Mouse (Mus musculus) neural tube, embryonic 11.5 days (tissue): ENCODE measurements around the gene Srrd. TPM values are rescaled to one million over a fixed set of nuclear protein-coding genes. Genes with fewer than 3 reads are reported as not detected.
A peak's percentile ranks its signal among the peaks of the same experiment; 100 is the strongest.
"Not testable (repeated sequence)": the region's sequence is repeated elsewhere in the genome, so short reads cannot be mapped to it uniquely, and the experiment has no call there.

Experiments used
- ATAC-seq: fragments of 200-750 bp; cut with Nextera tagmentation; 2 replicates; pipeline ENCODE4 v1.8.0; 2017; ENCODE audit warnings: moderate number of reproducible peaks, mild to moderate bottlenecking, moderate TSS enrichment, moderate library complexity; ENCODE audit not compliant: insufficient read depth, low FRiP score, low TSS enrichment
- DNase-seq: peaks from one replicate; pipeline ENCODE4 v3.0.0-alpha.2; 2015; ENCODE audit warnings: low spot score
- H3K27ac ChIP-seq: fragments of 300-500 bp; sonication (generic); 2 replicates; pipeline ENCODE4 v1.5.1; 2014; ENCODE audit warnings: low read depth, mild to moderate bottlenecking, low read length
- H3K27me3 ChIP-seq: fragments of 300-500 bp; sonication (generic); 2 replicates; pipeline ENCODE4 v1.6.1; 2014; ENCODE audit warnings: mild to moderate bottlenecking, low read length, mixed read lengths; ENCODE audit not compliant: control insufficient read depth, insufficient read depth
- H3K36me3 ChIP-seq: fragments of 300-500 bp; sonication (generic); 2 replicates; pipeline ENCODE4 v1.6.1; 2014; ENCODE audit warnings: mild to moderate bottlenecking, low read length, moderate library complexity, mixed read lengths; ENCODE audit not compliant: control insufficient read depth, insufficient read depth
- H3K4me1 ChIP-seq: fragments of 300-500 bp; sonication (generic); 2 replicates; pipeline ENCODE4 v1.6.1; 2014; ENCODE audit warnings: low read length, mixed read lengths; ENCODE audit not compliant: control insufficient read depth, insufficient read depth
- H3K4me2 ChIP-seq: fragments of 300-500 bp; sonication (generic); 2 replicates; pipeline ENCODE4 v1.6.1; 2014; ENCODE audit warnings: low read depth, mild to moderate bottlenecking, moderate library complexity
- H3K4me3 ChIP-seq: fragments of 300-500 bp; sonication (generic); 2 replicates; pipeline ENCODE4 v1.5.1; 2014; ENCODE audit warnings: low read depth, low read length
- H3K9ac ChIP-seq: fragments of 300-500 bp; sonication (generic); 2 replicates; pipeline ENCODE4 v1.6.1; 2014; ENCODE audit warnings: mild to moderate bottlenecking, low read length
- H3K9me3 ChIP-seq: fragments of 300-500 bp; sonication (generic); 2 replicates; pipeline ENCODE4 v1.6.1; 2016; ENCODE audit warnings: low read length; ENCODE audit not compliant: control insufficient read depth
- WGBS: fragments of 180-500 bp; shearing (Covaris S2); extraction: QIAGEN DNeasy Blood & Tissue Kit; methylation state at CpG from one replicate; pipeline ENCODE4 v1.1.7; 2014; 5-methylcytosine and 5-hydroxymethylcytosine counted together
- polyA plus RNA-seq: library from polyadenylated mRNA; unstranded; fragments of >200 nt; fragmentation: Nextera tagmentation; extraction: Ambion mirVana; gene quantifications from 2 replicates; pipeline ENCODE4 v1.2.1, GENCODE M21; 2014

Srrd gene
- polyA plus RNA-seq, 1 experiment from 2014 or later: 64.4 TPM

GRCm38 (mm10) chr5:112326446-112327009, 16.3 kb downstream of the Srrd start:
- Histone ChIP-seq H3K4me3 (peak overlapping the region; percentile 98), H3K4me1 (peaks cover 10% of the 10 kb centered on the region), H3K4me2 (peak overlapping the region; percentile 74), H3K9ac (peak overlapping the region; percentile 75), H3K27ac (no peak overlapping the region), H3K36me3 (peaks cover 8% of the 10 kb centered on the region), H3K9me3 (no peaks in the 10 kb centered on the region), H3K27me3 (no peaks in the 10 kb centered on the region)
- 2% methylated on average over 32 of the region's 33 CpGs for WGBS
- DNase-seq: no peak
- ATAC-seq: no peak; the same call in 1 of the 2 replicates

DNA sequence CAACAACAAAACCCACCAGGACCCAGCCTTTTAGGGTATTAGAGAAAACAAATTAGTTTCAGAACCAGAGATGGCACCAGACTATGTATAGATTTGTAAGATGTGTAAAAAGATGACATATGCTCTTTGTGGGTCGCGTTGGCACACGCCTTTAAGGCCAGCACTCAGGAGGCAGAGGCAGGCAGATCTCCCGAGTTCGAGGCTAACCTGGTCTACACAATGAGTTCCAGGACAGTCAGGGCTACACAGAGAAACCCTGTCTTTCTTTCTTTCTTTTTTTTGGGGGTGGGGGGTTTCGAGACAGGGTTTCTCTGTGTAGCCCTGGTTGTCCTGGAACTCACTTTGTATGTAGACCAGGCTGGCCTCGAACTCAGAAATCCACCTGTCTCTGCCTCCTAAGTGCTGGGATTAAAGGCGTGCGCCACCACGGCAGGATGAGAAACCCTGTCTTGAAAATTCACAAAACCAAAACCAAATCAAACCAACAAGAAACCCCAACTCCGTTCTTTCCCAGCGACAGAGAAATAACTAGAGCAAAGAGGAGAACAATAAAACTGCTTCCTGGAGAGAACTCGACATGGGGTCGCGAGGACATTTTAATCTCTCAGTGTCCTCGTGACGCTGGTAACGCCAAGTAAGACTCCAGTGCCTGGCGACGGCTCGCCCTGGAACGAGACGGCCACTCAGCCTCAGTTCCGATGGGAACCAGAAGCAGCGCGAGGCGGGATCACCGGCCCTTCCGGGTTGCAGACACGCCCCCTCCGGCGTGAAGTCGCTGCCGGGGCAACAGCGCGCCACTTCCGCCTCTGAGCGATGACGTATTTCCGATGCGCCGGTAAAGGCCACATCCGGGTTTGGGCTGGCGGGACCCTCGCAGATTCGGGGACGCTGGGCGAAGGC, 17.0 kb downstream of the Srrd start, which contains the start of gene Tfip11:
Tfip11 (plus strand) TSS at position 813 of the 900 bp plus-strand sequence.
- 9% methylated on average over 48 of the region's 48 CpGs for WGBS
- peak; percentile 92 for ATAC-seq
- no peaks in the 10 kb centered on the region for H3K9me3 ChIP-seq
- peaks cover 10% of the 10 kb centered on the region for H3K4me1 ChIP-seq
- peak within 1 kb of the TSS; percentile 44 for H3K27ac ChIP-seq
- peak within 1 kb of the TSS; percentile 75 for H3K9ac ChIP-seq
- peaks cover 5% of the 10 kb centered on the region; the same call in 1 of the 2 replicates for H3K36me3 ChIP-seq
- no peaks in the 10 kb centered on the region for H3K27me3 ChIP-seq
- peak within 1 kb of the TSS; percentile 98 for H3K4me3 ChIP-seq
- peak; percentile 97 for DNase-seq
- H3K4me2 ChIP-seq: peak within 1 kb of the TSS; percentile 74

DNA sequence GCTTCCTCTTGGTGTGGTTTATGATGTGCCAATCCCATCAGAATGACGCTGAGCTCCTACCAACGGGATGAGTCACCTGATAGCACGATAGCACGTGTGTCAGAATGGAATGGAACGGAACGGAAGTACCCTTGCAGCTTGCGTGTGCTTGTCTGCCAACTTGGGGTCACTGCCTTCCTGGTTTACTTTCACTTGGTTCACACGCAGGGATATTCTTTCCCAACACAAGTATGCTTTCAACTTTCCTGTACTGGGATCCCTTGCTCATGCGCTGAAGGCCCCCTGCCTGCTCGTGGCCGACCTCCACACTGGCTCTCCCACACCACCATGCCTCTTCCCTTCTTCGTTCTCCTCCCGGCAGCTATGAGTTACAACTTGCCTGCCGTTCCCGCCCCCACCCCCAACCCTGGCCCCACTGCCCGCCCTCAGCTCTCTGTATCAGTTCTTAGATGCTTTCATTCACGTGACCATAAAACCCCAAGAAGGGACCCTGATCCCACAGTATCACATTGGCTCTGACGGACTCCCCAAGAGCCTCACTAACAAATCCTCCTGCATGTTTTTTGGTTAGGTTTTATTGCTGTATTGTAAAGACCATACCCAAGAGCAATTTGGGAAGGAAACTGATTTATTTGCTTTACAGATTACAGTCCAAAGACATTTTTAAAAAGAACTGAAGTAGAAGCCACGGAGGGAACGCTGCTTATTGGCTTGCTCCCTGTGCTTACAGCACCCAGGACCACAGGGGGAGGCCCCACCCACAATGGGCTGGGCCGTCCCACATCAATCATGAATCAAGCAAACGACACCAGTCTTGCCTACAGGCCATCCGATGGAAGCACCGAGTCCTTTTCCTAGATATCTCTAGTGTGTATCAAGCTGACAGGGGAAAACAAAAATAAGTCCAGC, 17.9 kb downstream of the Srrd start:
- Histone ChIP-seq H3K9ac (peak overlapping the region; percentile 36; the same call in 1 of the 2 replicates), H3K4me3 (no peak overlapping the region), H3K4me2 (peak overlapping the region; percentile 23), H3K27ac (no peak overlapping the region), H3K27me3 (no peaks in the 10 kb centered on the region), H3K36me3 (peaks cover 3% of the 10 kb centered on the region; the same call in 1 of the 2 replicates), H3K4me1 (peaks cover 10% of the 10 kb centered on the region), H3K9me3 (no peaks in the 10 kb centered on the region)
- DNase-seq (peak; percentile 43), ATAC-seq (peak; percentile 49; the same call in 1 of the 2 replicates)
- WGBS: 30% methylated on average over 24 of the region's 24 CpGs

DNA sequence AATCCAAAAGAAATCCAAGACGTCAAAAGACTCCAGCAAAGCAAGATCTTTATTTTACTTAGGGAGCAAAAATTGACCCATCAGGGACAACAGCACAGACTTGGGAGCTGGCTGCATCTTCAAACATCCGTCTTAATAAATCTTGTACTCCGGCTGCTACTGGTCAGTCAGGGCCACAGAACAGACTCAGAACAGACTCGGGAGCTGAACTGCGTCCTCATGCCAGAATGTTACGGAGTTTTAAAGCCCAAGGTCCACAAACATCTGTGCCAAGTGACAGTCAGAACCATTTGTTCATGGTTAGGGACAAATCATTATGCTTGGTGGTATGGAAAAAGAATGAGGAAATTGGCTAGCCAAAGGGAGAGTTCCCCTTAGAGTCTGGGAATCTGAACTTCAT, 19.6 kb downstream of the Srrd start:
- Histone ChIP-seq H3K27ac (no peak overlapping the region), H3K9me3 (no peaks in the 10 kb centered on the region), H3K4me2 (no peak overlapping the region), H3K9ac (no peak overlapping the region), H3K27me3 (no peaks in the 10 kb centered on the region), H3K4me1 (peaks cover 10% of the 10 kb centered on the region), H3K36me3 (no peaks in the 10 kb centered on the region), H3K4me3 (no peak overlapping the region)
- WGBS: 86% methylated on average over 6 of the region's 6 CpGs
- DNase-seq: no peak
- no peak for ATAC-seq

- Histone ChIP-seq H3K36me3 (no peaks in the 10 kb centered on the region), H3K4me2 (no peak overlapping the region), H3K9me3 (no peaks in the 10 kb centered on the region), H3K4me1 (peaks cover 4% of the 10 kb centered on the region; the same call in 1 of the 2 replicates), H3K4me3 (no peak overlapping the region), H3K27ac (no peak overlapping the region), H3K27me3 (no peaks in the 10 kb centered on the region), H3K9ac (no peak overlapping the region)
- DNase-seq: no peak
- ATAC-seq: no peak
- 77% methylated on average over 4 of the region's 4 CpGs for WGBS
These were observed 21.5 kb downstream of the Srrd start for GRCm38 (mm10) chr5:112321376-112321775.

- Histone ChIP-seq H3K4me2 (no peak overlapping the region), H3K4me1 (peaks cover 4% of the 10 kb centered on the region; the same call in 1 of the 2 replicates), H3K9me3 (no peaks in the 10 kb centered on the region), H3K27me3 (no peaks in the 10 kb centered on the region), H3K9ac (no peak overlapping the region), H3K36me3 (no peaks in the 10 kb centered on the region), H3K4me3 (no peak overlapping the region), H3K27ac (no peak overlapping the region)
- ATAC-seq: no peak
- DNase-seq: no peak
- WGBS: 74% methylated on average over 6 of the region's 6 CpGs
These were observed 21.9 kb downstream of the Srrd start for GRCm38 (mm10) chr5:112320936-112321335.

GRCm38 (mm10) chr5:112320379-112320778, 22.5 kb downstream of the Srrd start:
- no peak overlapping the region for H3K4me2 ChIP-seq
- H3K4me3 ChIP-seq: no peak overlapping the region
- H3K9me3 ChIP-seq: no peaks in the 10 kb centered on the region
- H3K4me1 ChIP-seq: peaks cover 3% of the 10 kb centered on the region; the same call in 1 of the 2 replicates
- ATAC-seq (no peak), DNase-seq (no peak)
- no peak overlapping the region for H3K9ac ChIP-seq
- no peak overlapping the region for H3K27ac ChIP-seq
- H3K36me3 ChIP-seq: no peaks in the 10 kb centered on the region
- H3K27me3 ChIP-seq: no peaks in the 10 kb centered on the region
- WGBS: 72% methylated on average over 5 of the region's 5 CpGs

DNA sequence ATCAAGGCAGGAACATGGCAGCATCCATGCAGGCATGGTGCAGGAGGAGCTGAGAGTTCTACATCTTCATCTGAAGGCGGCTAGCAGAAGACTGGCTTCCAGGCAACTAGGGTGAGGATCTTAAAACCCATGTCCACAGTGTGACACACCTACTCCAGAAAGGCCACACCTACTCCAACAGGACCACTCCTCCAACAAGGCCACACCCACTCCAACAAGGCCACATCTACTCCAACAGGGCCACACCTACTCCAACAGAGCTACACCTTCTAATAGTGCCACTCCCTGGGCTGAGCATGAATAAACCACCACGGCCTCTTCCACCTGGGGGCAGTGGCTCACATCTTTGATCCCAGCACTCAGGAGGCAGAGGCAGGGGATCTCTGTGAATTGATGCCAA, 23.5 kb downstream of the Srrd start:
- ATAC-seq, H3K9me3 ChIP-seq, H3K27ac ChIP-seq, H3K36me3 ChIP-seq, DNase-seq, H3K4me2 ChIP-seq, H3K4me3 ChIP-seq, H3K4me1 ChIP-seq, H3K9ac ChIP-seq, H3K27me3 ChIP-seq: not testable (repeated sequence)
- WGBS: 63% methylated on average over 2 of the region's 2 CpGs
